Mouse (Mus musculus) heart, postnatal 0 days (tissue): ENCODE data around the gene Hoxd8.

Experiments used
- CTCF ChIP-seq: IDR thresholded peaks from 2 replicates; pipeline ENCODE4 v1.5.1; 2016; ENCODE audit warnings: antibody characterized with exemption, control low read depth, low read depth
- EP300 ChIP-seq: IDR thresholded peaks from 2 replicates; pipeline ENCODE4 v1.6.1; 2016; ENCODE audit warnings: antibody characterized with exemption, low read depth

- peak; percentile 86 for TF ChIP-seq CTCF
- TF ChIP-seq EP300: no peak
These were observed 2.2 kb upstream of the Hoxd8 start for GRCm38 (mm10) chr2:74701949-74702819.
